Mouse (Mus musculus) cortical plate, adult 2 months (tissue): ENCODE data around the gene Ero1lb. TPM values are rescaled to one million over a fixed set of nuclear protein-coding genes. Genes with fewer than 3 reads are reported as not detected.
A peak's percentile ranks its signal among the peaks of the same experiment; 100 is the strongest.

ENCODE experiments used
- H3K27ac ChIP-seq: fragments of 200-500 bp; 2 replicates; pipeline ENCODE4 v1.5.1; 2012; ENCODE audit warnings: low read length, control low read depth, inconsistent platforms; ENCODE audit not compliant: insufficient read depth
- H3K4me1 ChIP-seq: fragments of 200-500 bp; 2 replicates; pipeline ENCODE4 v1.6.1; 2011; ENCODE audit warnings: low read length; ENCODE audit not compliant: control insufficient read depth, insufficient read depth
- H3K4me3 ChIP-seq: fragments of 200-500 bp; 2 replicates; pipeline ENCODE4 v1.5.1; 2011; ENCODE audit warnings: mild to moderate bottlenecking, low read length, control low read depth; ENCODE audit not compliant: insufficient read depth
- CTCF ChIP-seq: fragments of 200-500 bp; IDR thresholded peaks from 2 replicates; pipeline ENCODE4 v1.5.1; 2011; ENCODE audit warnings: mild to moderate bottlenecking, control low read depth, low read length; ENCODE audit not compliant: insufficient read depth; ENCODE audit errors: extremely low read depth
- POLR2A ChIP-seq: fragments of 200-500 bp; IDR thresholded peaks from 2 replicates; pipeline ENCODE4 v1.6.1; 2011; ENCODE audit warnings: mild to moderate bottlenecking, low read length, control low read depth; ENCODE audit not compliant: insufficient read depth; ENCODE audit errors: extremely low read depth
- polyA plus RNA-seq: library from polyadenylated mRNA; depleted of rRNA; stranded (reverse); fragments of >200 nt; gene quantifications from 2 replicates; pipeline ENCODE4 v1.2.3, GENCODE M21; 2012

Ero1lb gene
- polyA plus RNA-seq, 1 experiment = 12.7 TPM

DNA sequence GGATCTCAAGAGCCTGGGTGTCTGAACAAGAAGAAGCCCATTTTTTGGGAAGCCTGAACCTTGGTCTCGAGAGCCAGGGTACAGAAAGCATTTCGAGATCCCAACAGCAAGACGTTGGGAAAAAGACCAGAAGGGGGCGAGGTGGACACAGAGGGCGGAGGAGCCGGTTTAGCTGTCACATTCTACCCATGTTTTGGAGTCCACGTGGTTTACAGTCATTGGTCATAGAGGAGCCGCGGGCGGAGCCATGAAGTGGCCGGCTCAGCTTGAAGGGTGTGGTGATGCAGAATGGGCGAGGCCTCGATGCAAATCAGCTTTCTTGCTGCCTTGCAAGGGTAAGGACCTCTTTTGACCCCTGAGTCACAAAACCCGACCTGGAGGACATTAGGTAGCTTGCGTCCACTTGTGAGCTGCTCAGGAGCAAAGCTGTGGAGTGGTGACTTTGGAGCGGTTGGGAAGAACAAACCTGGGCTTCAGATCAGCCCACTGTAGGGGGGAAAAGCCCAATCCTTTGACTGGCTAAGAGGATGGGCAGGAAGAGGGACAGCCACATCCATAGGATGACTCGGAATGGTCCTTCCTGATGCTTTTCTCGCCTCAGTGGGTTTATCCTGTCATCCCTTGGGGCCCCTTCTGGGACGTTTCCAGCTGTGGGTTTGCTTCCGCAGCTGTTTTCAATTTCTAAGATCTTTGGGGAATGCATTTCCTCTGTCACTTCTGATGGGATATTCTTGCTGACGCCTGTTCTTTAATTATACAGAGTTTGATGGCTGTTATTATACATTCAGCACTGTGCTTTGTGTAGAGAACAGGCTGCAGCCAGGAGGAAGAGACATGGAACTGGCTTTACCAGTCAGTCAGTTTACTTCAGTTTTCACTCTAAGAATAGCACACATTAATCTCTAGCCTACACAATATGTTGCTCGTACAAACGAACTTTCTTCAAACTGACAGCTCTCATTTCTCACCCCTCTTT is 23.4 kb upstream of the Ero1lb start:
- H3K4me3 ChIP-seq = no peak overlapping the region
- H3K27ac ChIP-seq = no peak overlapping the region
- no peaks in the 10 kb centered on the region for H3K4me1 ChIP-seq
- TF ChIP-seq POLR2A = no peak
- TF ChIP-seq CTCF = 0 out of 2 replicates have a peak, but pooled peaks have one; percentile 0

DNA sequence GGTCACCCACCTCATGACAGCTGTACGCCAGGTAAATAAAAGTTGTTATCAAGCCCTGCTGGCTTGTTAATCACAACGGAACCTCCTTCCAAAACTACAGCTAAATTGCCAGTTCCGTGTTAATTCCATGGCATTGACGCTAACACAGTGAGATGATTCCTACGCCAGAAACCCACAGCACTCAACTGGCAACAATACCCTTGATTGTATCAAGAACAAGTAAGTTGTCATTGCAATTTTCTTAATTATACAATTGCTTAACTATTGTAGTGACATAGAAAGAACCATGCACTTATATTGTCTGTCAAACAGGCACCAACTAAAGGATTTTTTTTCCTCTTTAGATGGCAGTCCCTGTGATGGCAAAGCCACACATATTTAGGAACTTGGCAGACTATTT is 22.4 kb upstream of the Ero1lb start:
- no peaks in the 10 kb centered on the region for H3K4me1 ChIP-seq
- no peak for TF ChIP-seq POLR2A
- TF ChIP-seq CTCF = no peak
- no peak overlapping the region for H3K4me3 ChIP-seq
- no peak overlapping the region for H3K27ac ChIP-seq

DNA sequence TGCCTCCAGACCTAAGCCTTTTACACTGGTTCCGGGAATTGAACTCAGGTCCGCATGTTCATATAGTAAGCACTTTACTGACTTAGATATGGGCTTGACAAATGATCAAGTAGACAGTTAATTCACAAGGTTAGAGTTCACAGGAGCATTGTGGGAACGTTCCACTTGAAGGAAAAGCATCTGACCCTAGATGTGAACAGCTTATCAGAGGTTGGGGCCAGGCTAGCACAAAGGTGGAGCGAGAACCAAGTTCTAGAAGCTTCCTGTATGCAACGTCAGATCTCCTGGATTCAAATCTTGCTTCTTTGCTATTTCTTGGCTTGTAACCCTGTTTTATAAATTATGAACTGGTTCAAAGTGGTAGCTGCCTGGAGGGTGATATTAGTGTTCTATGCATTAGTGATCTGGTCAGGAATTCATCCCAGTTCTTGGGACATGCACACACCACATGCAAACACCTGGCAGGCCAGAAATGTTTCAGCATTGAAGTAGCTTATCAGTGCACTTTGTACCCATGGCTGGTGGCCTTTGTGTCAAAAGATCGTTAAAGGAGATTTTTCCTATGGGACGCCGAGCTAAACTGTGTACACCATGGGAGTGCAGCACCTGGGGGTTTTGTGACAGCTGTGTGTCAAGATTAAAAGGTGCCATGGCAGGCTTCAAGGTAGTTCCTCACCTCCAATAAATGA is 21.6 kb upstream of the Ero1lb start:
- no peak for TF ChIP-seq CTCF
- TF ChIP-seq POLR2A = no peak
- no peaks in the 10 kb centered on the region for H3K4me1 ChIP-seq
- H3K4me3 ChIP-seq = no peak overlapping the region
- H3K27ac ChIP-seq = no peak overlapping the region

DNA sequence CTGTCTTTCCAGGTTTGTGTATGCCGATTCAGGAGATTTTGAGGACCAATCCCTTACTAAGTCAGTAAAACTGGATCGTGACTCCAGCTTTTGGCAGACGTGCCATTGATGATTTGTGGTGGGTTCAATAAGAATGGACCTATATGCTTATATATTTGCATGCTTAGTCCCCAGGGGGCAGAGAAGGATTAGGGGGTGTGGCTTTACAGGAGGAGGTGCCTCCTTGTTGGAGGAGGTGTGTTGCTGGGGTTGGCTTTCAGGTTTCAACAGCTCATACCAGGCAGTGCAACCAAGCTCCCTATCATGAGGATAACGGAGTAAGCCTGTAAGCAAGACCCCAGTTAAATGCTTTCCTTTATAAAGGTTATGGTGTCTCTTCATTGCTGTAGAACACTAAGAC is 11.5 kb upstream of the Ero1lb start:
- no peak overlapping the region for H3K27ac ChIP-seq
- no peak for TF ChIP-seq POLR2A
- TF ChIP-seq CTCF = no peak
- no peaks in the 10 kb centered on the region for H3K4me1 ChIP-seq
- H3K4me3 ChIP-seq = no peak overlapping the region

DNA sequence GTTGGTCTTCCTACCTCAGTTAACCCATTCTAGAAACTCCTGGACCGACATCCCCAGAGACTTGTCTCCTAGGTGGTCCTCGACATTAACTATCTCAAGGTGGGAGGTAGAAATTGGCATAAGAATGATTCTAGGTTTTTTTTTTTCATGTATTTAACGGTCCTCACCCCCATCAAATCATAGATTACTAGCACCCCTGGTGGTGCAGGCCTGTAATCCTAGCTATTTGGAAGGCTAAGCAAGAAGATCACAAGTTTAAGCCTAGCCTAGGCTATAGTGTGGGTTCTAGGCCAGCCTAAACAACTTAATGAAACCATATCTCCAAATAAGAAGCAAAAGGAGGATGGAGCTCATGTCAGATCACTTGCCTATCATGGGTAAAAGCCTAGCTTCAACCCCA is 6.6 kb upstream of the Ero1lb start:
- H3K4me3 ChIP-seq = no peak overlapping the region

DNA sequence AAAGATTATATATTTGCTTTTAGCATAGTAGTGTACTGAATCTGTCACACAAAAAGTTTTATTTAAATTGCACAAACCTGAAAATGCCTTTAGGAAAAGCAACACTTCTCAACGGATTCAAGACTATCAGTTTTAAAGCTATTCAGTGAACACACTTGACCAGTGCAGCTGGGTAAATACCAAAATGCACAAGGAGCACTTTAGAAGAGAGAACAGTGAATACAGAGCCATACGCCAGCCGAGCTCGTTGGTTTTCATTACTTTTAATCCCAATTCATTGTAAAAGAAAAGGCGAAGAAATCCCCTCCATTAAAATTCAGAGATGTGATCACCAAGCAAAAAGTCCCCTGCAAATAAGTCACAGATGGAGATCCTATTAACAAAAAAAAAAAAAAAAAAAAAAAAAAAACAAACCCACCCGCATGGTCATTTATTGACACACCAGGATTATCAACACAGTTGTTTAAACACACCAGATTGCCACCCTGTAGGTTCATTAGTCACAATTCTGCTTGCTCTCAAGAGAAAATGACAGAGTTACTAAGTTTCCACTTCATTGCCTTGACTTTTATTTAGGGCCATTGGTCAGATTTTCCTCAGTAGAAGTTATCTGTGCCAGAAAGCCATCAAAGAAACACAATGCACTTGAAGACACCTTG is 6.1 kb upstream of the Ero1lb start:
- TF ChIP-seq POLR2A (no peak), CTCF (no peak)
- Histone ChIP-seq H3K27ac (no peak overlapping the region), H3K4me3 (no peak overlapping the region), H3K4me1 (no peaks in the 10 kb centered on the region)

More for the DNA sequence above, 6.6 kb upstream of the Ero1lb start:
- no peak overlapping the region for H3K27ac ChIP-seq
- no peak for TF ChIP-seq POLR2A
- TF ChIP-seq CTCF = no peak
- no peaks in the 10 kb centered on the region for H3K4me1 ChIP-seq

DNA sequence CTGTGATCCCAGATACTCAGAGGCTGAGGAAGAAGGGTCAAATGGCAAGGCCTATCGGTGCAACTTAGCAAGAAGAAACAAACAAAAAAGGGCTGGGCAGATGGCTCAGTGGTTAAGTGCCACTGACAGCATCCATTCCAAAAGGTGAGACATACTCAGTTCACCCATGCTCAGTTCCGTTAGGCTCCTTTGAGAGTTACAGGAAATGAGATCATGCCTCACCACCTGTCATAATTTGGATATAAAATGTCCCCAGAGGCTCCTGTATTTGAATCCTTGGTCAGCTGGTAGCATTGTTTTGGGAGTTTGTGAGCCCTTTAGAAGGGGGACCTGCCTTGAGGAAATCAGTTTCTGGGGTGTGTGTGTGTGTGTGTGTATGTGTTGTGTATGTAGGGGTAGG is 3.9 kb upstream of the Ero1lb start:
- Histone ChIP-seq H3K27ac (no peak overlapping the region), H3K4me1 (peaks cover 1% of the 10 kb centered on the region; the same call in 1 of the 2 replicates), H3K4me3 (no peak overlapping the region)
- TF ChIP-seq CTCF (no peak), POLR2A (no peak)

DNA sequence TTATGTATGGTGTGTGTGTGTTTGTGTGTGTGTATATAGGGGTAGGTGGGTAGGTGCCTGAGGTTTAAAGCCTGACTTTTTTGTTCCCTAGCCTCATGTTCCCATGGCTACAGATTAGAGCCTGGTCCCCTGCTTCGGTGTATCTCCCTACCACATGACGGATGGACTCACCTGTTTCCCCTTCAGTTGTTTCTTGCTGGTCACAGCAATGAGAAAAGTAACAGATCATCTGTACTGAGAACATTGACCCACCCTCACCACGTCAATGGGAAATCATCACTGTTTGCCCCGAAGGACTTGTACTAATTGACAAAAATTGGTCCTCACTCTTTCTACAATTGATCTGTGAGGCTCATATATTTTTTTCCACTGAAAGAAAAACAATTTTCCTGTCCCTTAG is 3.4 kb upstream of the Ero1lb start:
- TF ChIP-seq CTCF = no peak
- TF ChIP-seq POLR2A = no peak
- Histone ChIP-seq H3K27ac (no peak overlapping the region), H3K4me1 (peaks cover 1% of the 10 kb centered on the region; the same call in 1 of the 2 replicates), H3K4me3 (no peak overlapping the region)

DNA sequence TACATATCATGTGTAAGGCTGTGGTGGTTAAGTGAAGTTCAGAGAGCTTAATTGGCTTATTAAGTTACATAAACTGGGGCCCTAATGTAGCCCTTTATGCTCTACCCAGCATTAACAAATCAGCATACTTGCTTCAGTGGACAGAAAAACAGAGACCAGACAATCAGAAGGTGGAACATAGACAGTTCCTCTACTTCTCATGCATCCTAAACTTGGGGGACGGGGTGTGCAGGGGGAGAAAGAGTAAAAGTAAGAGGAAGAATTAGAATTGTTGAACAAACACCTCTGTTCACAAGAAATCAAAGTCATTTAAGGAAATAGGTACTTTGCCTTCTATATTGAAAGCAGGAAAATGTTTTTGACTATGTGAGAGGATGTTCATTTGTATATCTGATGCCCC is 2.3 kb downstream of the Ero1lb start:
- no peak overlapping the region for H3K27ac ChIP-seq
- TF ChIP-seq CTCF (no peak), POLR2A (no peak)
- H3K4me3 ChIP-seq = no peak overlapping the region
- peaks cover 1% of the 10 kb centered on the region; the same call in 1 of the 2 replicates for H3K4me1 ChIP-seq
